Mouse (Mus musculus) neural tube, embryonic 11.5 days (tissue): ENCODE measurements around the gene Klf13. TPM values are rescaled to one million over a fixed set of nuclear protein-coding genes. Genes with fewer than 3 reads are reported as not detected.

ENCODE experiments used
- ATAC-seq: fragments of 200-750 bp; cut with Nextera tagmentation; 2 replicates; pipeline ENCODE4 v1.8.0; 2017; ENCODE audit warnings: moderate number of reproducible peaks, mild to moderate bottlenecking, moderate TSS enrichment, moderate library complexity; ENCODE audit not compliant: insufficient read depth, low FRiP score, low TSS enrichment
- DNase-seq: peaks from one replicate; pipeline ENCODE4 v3.0.0-alpha.2; 2015; ENCODE audit warnings: low spot score
- H3K27ac ChIP-seq: fragments of 300-500 bp; sonication (generic); 2 replicates; pipeline ENCODE4 v1.5.1; 2014; ENCODE audit warnings: low read depth, mild to moderate bottlenecking, low read length
- H3K27me3 ChIP-seq: fragments of 300-500 bp; sonication (generic); 2 replicates; pipeline ENCODE4 v1.6.1; 2014; ENCODE audit warnings: mild to moderate bottlenecking, low read length, mixed read lengths; ENCODE audit not compliant: control insufficient read depth, insufficient read depth
- H3K36me3 ChIP-seq: fragments of 300-500 bp; sonication (generic); 2 replicates; pipeline ENCODE4 v1.6.1; 2014; ENCODE audit warnings: mild to moderate bottlenecking, low read length, moderate library complexity, mixed read lengths; ENCODE audit not compliant: control insufficient read depth, insufficient read depth
- H3K4me1 ChIP-seq: fragments of 300-500 bp; sonication (generic); 2 replicates; pipeline ENCODE4 v1.6.1; 2014; ENCODE audit warnings: low read length, mixed read lengths; ENCODE audit not compliant: control insufficient read depth, insufficient read depth
- H3K4me2 ChIP-seq: fragments of 300-500 bp; sonication (generic); 2 replicates; pipeline ENCODE4 v1.6.1; 2014; ENCODE audit warnings: low read depth, mild to moderate bottlenecking, moderate library complexity
- H3K4me3 ChIP-seq: fragments of 300-500 bp; sonication (generic); 2 replicates; pipeline ENCODE4 v1.5.1; 2014; ENCODE audit warnings: low read depth, low read length
- H3K9ac ChIP-seq: fragments of 300-500 bp; sonication (generic); 2 replicates; pipeline ENCODE4 v1.6.1; 2014; ENCODE audit warnings: mild to moderate bottlenecking, low read length
- H3K9me3 ChIP-seq: fragments of 300-500 bp; sonication (generic); 2 replicates; pipeline ENCODE4 v1.6.1; 2016; ENCODE audit warnings: low read length; ENCODE audit not compliant: control insufficient read depth
- WGBS: fragments of 180-500 bp; shearing (Covaris S2); extraction: QIAGEN DNeasy Blood & Tissue Kit; methylation state at CpG from one replicate; pipeline ENCODE4 v1.1.7; 2014; 5-methylcytosine and 5-hydroxymethylcytosine counted together
- polyA plus RNA-seq: library from polyadenylated mRNA; unstranded; fragments of >200 nt; fragmentation: Nextera tagmentation; extraction: Ambion mirVana; gene quantifications from 2 replicates; pipeline ENCODE4 v1.2.1, GENCODE M21; 2014

The Klf13 gene
- polyA plus RNA-seq, 1 experiment from 2014 or later: 33.8 TPM

GRCm38 (mm10) chr7:63899925-63900324, 38.8 kb downstream of the Klf13 start:
- Histone ChIP-seq H3K4me1 (peaks cover 12% of the 10 kb centered on the region), H3K27me3 (no peaks in the 10 kb centered on the region), H3K9ac (no peak overlapping the region), H3K9me3 (no peaks in the 10 kb centered on the region), H3K4me3 (no peak overlapping the region), H3K27ac (no peak overlapping the region), H3K4me2 (no peak overlapping the region), H3K36me3 (no peaks in the 10 kb centered on the region)
- DNase-seq (no peak), ATAC-seq (no peak)
- 92% methylated on average over 8 of the region's 8 CpGs for WGBS

GRCm38 (mm10) chr7:63898201-63898600, 40.5 kb downstream of the Klf13 start:
- Histone ChIP-seq H3K27ac (no peak overlapping the region), H3K4me3 (no peak overlapping the region), H3K4me2 (no peak overlapping the region), H3K36me3 (no peaks in the 10 kb centered on the region), H3K4me1 (peaks cover 9% of the 10 kb centered on the region), H3K27me3 (no peaks in the 10 kb centered on the region), H3K9me3 (no peaks in the 10 kb centered on the region), H3K9ac (no peak overlapping the region)
- DNase-seq (no peak), ATAC-seq (no peak)
- 86% methylated on average over 6 of the region's 6 CpGs for WGBS

GRCm38 (mm10) chr7:63897655-63898054, 41.1 kb downstream of the Klf13 start:
- Histone ChIP-seq H3K36me3 (no peaks in the 10 kb centered on the region), H3K4me1 (peaks cover 9% of the 10 kb centered on the region), H3K9ac (no peak overlapping the region; the same call in 1 of the 2 replicates), H3K27me3 (no peaks in the 10 kb centered on the region), H3K9me3 (no peaks in the 10 kb centered on the region), H3K27ac (no peak overlapping the region), H3K4me2 (peak overlapping the region; percentile 43; the same call in 1 of the 2 replicates), H3K4me3 (no peak overlapping the region)
- ATAC-seq (no peak), DNase-seq (no peak)
- WGBS: 47% methylated on average over 3 of the region's 3 CpGs

- Histone ChIP-seq H3K36me3 (no peaks in the 10 kb centered on the region), H3K4me1 (peaks cover 9% of the 10 kb centered on the region), H3K9ac (peak overlapping the region; percentile 40), H3K27ac (no peak overlapping the region), H3K9me3 (no peaks in the 10 kb centered on the region), H3K27me3 (no peaks in the 10 kb centered on the region), H3K4me2 (peak overlapping the region; percentile 43), H3K4me3 (peak overlapping the region; percentile 12; the same call in 1 of the 2 replicates)
- peak; percentile 84 for ATAC-seq
- under 1% methylated on average over 22 of the region's 22 CpGs for WGBS
- DNase-seq: peak; percentile 80
Measured at GRCm38 (mm10) chr7:63896968-63897468, 41.7 kb downstream of the Klf13 start.

- no peak for ATAC-seq
- Histone ChIP-seq H3K9ac (peak overlapping the region; percentile 40; the same call in 1 of the 2 replicates), H3K9me3 (no peaks in the 10 kb centered on the region), H3K4me2 (peak overlapping the region; percentile 43), H3K27me3 (no peaks in the 10 kb centered on the region), H3K27ac (no peak overlapping the region), H3K4me1 (peaks cover 9% of the 10 kb centered on the region), H3K36me3 (no peaks in the 10 kb centered on the region; the same call in 1 of the 2 replicates), H3K4me3 (peak overlapping the region; percentile 12; the same call in 1 of the 2 replicates)
- DNase-seq: no peak
- 24% methylated on average over 17 of the region's 17 CpGs for WGBS
Measured at GRCm38 (mm10) chr7:63896276-63896967, 42.3 kb downstream of the Klf13 start.

- no peak overlapping the region for H3K4me3 ChIP-seq
- ATAC-seq (no peak), DNase-seq (no peak)
- H3K9ac ChIP-seq: no peak overlapping the region
- H3K27me3 ChIP-seq: no peaks in the 10 kb centered on the region
- no peak overlapping the region for H3K27ac ChIP-seq
- H3K9me3 ChIP-seq: no peaks in the 10 kb centered on the region
- H3K4me2 ChIP-seq: no peak overlapping the region
- WGBS: 92% methylated on average over 3 of the region's 3 CpGs
- peaks cover 2% of the 10 kb centered on the region; the same call in 1 of the 2 replicates for H3K36me3 ChIP-seq
- peaks cover 9% of the 10 kb centered on the region for H3K4me1 ChIP-seq
Measured at GRCm38 (mm10) chr7:63895223-63895622, 43.5 kb downstream of the Klf13 start.

- DNase-seq: no peak
- peaks cover 9% of the 10 kb centered on the region for H3K4me1 ChIP-seq
- ATAC-seq: no peak
- WGBS: 88% methylated on average over 4 of the region's 4 CpGs
- H3K4me2 ChIP-seq: no peak overlapping the region
- no peak overlapping the region for H3K27ac ChIP-seq
- no peaks in the 10 kb centered on the region for H3K9me3 ChIP-seq
- no peaks in the 10 kb centered on the region for H3K27me3 ChIP-seq
- H3K4me3 ChIP-seq: no peak overlapping the region
- H3K9ac ChIP-seq: no peak overlapping the region
- H3K36me3 ChIP-seq: peaks cover 4% of the 10 kb centered on the region; the same call in 1 of the 2 replicates
Measured at GRCm38 (mm10) chr7:63894662-63895061, 44.1 kb downstream of the Klf13 start.

GRCm38 (mm10) chr7:63893729-63894128, 45.0 kb downstream of the Klf13 start:
- H3K4me1 ChIP-seq: peaks cover 9% of the 10 kb centered on the region
- H3K27ac ChIP-seq: no peak overlapping the region
- H3K9ac ChIP-seq: no peak overlapping the region
- 74% methylated on average over 4 of the region's 4 CpGs for WGBS
- no peak for DNase-seq
- H3K4me2 ChIP-seq: no peak overlapping the region
- H3K27me3 ChIP-seq: no peaks in the 10 kb centered on the region
- peaks cover 4% of the 10 kb centered on the region; the same call in 1 of the 2 replicates for H3K36me3 ChIP-seq
- H3K4me3 ChIP-seq: no peak overlapping the region
- no peak for ATAC-seq
- H3K9me3 ChIP-seq: no peaks in the 10 kb centered on the region

- no peaks in the 10 kb centered on the region for H3K9me3 ChIP-seq
- WGBS: 96% methylated on average over 5 of the region's 5 CpGs
- no peak for ATAC-seq
Measured at GRCm38 (mm10) chr7:63893201-63893600, 45.5 kb downstream of the Klf13 start.

More at GRCm38 (mm10) chr7:63893201-63893600, 45.5 kb downstream of the Klf13 start:
- H3K9ac ChIP-seq: no peak overlapping the region
- DNase-seq: no peak
- no peaks in the 10 kb centered on the region for H3K27me3 ChIP-seq
- peaks cover 4% of the 10 kb centered on the region; the same call in 1 of the 2 replicates for H3K36me3 ChIP-seq
- H3K4me3 ChIP-seq: no peak overlapping the region
- peaks cover 9% of the 10 kb centered on the region for H3K4me1 ChIP-seq
- no peak overlapping the region for H3K27ac ChIP-seq
- H3K4me2 ChIP-seq: no peak overlapping the region
